Mouse (Mus musculus) T-helper 1 cell (primary cell): ENCODE measurements at regions not wholly inside any gene's neighbourhood (a gene's known extent, or its start where the extent isn't known, plus 50 kb on each side); places are given as distances from the start of the nearest gene placed in this dataset.

Experiments used
- in situ Hi-C: fragments of 300-600 bp; cut with MboI, MseI; formaldehyde crosslinking; loops from one replicate; pipeline ENCODE4 v1.15.1; 2025; ENCODE audit warnings: high pct_unique_total_duplicates

DNA sequence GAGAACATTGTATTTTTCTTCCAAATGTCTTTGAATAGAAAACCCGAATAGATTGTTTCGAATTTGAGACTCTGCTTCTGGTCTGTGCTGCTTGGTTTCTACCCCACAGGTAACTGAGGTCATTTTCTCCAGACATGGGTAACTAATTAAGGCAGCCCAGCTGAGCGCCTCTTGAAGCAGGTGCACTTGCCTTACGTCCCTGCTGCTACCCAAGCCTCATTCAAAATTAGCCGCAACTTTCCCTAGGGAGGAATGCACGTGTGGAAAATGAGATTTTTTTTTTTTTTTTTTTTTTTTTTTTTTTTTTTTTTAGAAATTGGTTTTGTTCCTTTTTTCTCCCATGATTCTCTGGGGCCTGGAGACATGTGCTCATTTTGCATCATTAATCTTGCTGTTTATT lies 245.1 kb downstream of the Slc30a10 start:
- in situ Hi-C loops: no loop called here

DNA sequence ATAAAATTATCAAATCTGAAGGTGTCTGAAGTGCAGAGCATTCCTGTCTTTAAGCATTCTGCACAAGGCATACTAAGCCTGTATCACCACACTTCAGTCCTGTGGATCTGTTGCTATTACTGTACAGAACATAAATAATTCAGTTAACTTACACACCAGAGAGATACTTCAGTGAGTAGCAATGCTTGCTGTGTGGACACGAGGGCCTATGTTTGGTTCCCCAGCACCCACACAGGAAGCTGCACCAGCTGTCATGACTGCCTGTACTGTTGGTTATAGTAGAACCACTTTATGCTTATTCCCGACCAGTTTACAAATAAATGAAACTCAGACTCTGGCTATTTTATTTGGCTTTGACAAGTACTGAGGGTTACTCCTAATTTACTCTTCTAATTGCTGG lies 271.7 kb downstream of the Slc30a10 start:
- in situ Hi-C loops: no loop called here

DNA sequence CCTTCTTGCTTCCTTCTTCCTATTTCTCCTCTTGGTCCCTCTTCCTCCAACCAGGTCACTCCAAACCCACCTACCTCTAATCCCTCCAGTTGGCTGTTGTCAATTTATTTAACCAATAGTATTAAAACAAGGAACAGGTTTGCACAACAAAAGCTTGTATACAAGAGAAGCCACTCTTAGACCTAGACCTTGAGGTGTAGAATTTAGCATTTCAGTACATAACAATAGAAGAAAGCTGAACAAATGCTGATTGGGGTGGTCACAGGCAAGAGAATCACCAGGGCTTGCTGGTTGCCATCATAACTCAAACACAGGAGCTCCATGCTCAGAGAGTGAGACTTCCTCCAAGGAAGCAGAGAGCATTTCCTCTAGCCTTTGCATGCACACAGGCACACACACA lies 272.2 kb downstream of the Slc30a10 start:
- in situ Hi-C loops: no loop called here

DNA sequence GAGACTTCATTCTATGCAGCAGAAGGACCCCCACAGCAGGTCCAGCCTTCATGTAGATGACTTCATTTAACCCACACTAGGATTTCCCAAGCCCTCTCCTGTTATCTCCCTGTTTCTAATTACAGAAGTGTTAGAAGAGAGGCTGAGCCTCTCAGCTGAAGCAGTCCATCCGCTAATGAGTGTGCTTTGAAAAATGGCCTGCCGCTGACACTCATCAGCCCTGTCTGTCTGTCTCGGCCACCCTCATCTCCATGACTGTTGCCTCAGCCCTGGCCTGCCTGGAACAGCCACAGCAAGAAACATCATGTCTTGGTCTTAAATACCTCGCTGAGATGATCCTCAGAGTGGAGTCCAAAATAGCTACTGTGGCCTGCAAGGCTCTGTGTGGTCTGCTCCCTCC lies 273.1 kb downstream of the Slc30a10 start:
- in situ Hi-C loops: no loop called here

- in situ Hi-C loops: no loop called here
Observed at GRCm38 (mm10) chr1:185728406-185728805, 273.8 kb downstream of the Slc30a10 start.

GRCm38 (mm10) chr1:185731062-185731461 lies 276.4 kb downstream of the Slc30a10 start:
- in situ Hi-C loops: no loop called here

DNA sequence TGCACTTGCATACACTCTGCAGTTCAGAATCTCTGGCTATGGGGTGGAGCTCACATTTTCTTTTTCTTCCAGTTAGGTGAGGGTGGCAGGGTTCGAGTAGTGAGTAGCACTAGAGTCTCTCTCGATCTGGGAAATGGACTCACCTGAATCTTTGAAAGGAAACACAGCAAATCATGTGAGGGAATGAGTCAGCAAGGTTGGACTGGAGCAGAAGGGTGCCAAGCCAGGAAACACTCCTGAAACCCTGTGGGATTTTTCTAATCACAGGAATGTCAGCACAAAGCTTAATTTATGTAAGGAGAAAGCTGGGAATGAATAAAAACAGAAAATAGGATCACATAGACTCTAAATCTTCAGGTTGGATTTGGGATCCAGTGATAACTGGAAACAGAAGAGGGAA lies 282.1 kb downstream of the Slc30a10 start:
- in situ Hi-C loops: no loop called here

DNA sequence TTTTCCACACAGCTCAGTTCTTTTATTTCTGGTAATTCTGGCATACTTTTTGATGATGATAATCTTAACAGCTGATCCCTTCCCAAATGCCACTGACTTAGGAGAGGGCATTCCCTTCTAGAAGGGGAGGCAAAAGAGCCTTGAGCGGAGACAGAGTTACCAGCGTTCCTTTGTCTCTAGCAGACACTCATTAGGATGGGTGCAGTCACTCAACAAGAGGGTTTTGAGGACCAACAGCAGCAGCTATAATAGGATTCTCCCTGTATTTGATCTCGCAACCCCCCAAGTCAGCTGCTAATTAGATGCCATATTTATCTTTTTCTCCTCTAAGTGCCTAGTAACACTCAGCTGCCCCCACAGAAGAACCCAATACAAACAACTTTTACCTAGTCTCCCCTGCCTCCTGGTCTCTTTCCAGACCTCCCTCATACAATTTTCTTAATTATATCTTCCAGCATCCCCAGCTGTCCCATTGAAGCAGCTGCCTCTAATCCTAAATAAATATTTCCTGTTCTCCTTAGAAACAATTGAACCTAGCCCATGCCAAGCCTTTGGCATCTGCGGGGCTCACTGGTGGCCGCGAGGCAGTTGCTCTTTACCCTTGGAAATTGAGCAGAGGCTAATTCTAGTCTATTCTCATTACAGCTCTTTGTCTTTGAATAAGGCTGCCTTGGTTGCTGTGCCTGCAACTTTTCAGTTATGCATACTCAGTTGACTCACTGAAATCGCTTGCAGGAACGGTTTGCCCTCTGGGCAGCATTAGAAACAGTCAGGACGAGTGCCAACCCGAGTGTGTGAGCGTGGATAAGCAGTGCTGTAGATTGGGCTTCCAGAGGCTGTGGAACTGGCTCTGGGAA lies 286.6 kb downstream of the Slc30a10 start:
- in situ Hi-C loops: no loop called here

GRCm38 (mm10) chr1:185749251-185749650 lies 294.6 kb downstream of the Slc30a10 start:
- in situ Hi-C loops: no loop called here

DNA sequence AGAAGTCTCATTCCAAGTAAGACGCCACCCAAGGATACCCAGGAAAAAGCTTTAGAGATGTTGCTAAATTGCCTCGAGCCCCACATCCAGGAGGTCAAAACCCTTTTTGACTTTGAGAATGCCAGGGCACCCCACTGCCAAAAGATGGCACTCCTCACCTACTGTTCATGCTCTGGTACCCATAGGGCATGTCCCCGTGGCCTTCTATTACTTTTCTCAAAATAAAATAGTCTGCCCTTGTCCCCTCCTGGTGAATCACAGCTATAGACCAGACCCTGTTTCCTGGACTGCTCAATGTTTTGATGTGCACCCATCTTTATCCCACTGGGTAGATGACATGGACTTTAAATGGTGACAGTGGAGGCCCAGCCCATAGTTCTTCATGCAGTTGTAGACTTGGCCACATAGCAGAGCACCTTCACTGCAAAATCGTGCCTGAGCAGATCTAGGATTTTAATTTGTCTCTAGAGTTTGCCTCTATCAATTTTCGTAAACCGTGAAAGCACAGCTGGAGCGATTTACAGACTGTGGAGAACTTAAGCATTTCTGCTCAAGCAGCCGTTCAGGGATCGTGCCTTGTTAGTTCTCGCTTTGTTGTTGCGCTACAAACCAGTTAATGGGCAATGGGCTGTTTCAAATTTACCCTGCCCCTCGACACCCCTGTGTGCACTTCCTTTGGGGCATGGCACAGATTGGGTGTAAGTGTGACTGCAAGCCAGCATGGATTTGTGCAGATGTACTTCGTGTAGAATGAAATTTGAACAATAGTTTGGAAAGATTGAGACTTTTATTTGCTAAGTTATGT lies 300.0 kb downstream of the Slc30a10 start:
- in situ Hi-C loops: no loop called here

GRCm38 (mm10) chr1:185757376-185757775 lies 302.7 kb downstream of the Slc30a10 start:
- in situ Hi-C loops: no loop called here

GRCm38 (mm10) chr1:185774202-185774601 lies 319.6 kb downstream of the Slc30a10 start:
- in situ Hi-C loops: no loop called here

- in situ Hi-C loops: no loop called here
Observed at GRCm38 (mm10) chr1:185779604-185780003, 325.0 kb downstream of the Slc30a10 start.

DNA sequence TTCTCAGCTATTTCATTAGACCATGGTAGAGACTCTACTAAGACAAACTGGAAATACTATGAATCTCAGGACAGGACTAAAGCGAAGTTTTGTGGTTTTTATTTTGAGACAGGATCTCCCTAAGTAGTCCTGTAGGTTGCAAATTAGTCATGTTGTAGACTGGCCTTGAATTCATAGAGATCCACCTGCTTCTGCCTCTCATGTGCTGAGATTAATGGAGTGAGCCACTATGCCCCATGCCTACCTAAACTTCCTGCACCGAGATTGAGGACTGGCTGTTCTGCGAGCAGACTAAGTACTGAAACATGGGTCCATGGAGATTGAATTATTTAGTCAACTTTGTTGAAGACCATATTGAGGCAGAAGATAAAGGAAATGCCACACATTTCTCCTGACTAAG lies 315.0 kb downstream of the Lyplal1 start:
- in situ Hi-C loops: no loop called here

DNA sequence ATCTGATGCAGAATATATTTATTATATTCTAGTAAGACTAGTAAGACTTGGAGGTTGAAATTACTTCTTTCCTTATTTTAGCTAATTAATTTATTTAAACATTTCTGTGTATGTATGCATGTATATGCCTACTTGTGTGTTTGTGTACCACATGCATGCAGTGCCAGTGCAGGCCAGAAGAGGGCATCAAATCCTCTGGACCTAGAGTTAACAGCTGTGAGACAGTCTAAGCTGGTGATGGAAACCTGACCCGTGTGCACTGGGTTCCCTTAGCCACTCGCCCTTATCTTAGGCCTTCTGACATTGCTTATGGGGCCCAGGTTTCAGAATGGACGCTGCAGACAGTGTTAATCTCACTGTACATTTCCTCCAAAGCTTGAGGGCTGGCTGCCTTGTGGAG lies 302.2 kb downstream of the Lyplal1 start:
- in situ Hi-C loops: no loop called here

DNA sequence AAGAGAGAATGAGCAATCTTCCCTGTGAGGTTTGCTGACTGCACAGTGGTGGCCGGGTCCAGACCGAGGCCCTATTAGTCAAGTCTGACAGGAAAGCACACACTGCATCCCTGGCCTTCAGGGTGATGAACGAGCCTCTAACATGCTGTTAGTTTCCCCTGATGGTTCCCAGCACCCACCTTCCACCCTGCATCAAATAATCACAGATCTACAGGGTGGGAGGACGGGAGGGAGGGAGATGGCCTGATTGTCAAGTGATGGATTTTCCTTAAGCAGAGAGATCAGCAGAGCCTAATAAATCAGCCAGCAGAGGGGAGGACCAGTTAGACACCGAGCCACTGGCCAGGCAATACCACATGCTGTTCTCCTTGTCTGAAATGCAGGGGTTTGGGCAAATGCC lies 298.1 kb downstream of the Lyplal1 start:
- in situ Hi-C loops: no loop called here

GRCm38 (mm10) chr1:185822241-185822640 lies 294.9 kb downstream of the Lyplal1 start:
- in situ Hi-C loops: no loop called here

GRCm38 (mm10) chr1:185823226-185823625 lies 293.9 kb downstream of the Lyplal1 start:
- in situ Hi-C loops: no loop called here

GRCm38 (mm10) chr1:185823956-185824355 lies 293.2 kb downstream of the Lyplal1 start:
- in situ Hi-C loops: no loop called here

DNA sequence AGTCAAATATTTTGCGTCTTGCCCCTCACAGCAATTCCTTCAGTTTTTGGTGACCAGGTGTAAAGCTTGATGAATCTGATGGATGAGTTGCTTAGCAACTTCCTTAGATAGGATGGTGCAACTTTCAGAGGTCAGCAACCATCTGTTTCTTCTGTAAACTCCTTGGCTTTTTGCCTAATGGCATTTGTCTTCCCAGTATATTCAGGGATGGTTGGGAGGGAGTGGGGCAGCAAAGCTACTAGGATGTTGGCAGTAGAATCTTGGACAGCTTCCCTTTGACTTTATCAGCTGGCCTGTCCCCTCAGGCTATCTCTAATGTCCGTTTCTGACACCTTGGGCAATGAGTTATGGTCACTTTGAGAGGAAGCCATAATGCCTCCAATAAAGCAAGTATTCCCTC lies 289.1 kb downstream of the Lyplal1 start:
- in situ Hi-C loops: no loop called here

DNA sequence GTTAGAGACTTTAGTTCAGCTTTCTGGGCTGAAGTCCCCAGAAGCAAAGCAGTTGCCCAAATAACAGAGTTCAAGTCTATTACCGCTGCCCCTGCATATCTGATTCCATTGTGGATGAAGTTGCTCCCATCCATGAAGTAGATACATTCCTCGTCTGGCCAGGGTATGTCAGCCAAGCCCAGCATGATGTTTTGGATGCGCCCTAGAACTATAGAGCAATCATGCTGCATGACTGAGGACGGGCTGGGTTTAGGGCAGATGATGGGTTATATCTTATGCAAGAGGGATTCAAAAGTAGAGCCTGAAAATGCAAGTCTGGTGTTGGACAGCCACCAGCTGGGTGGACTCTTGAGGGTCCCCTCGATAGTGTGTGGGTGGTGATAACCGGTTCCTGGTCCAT lies 288.6 kb downstream of the Lyplal1 start:
- in situ Hi-C loops: no loop called here

DNA sequence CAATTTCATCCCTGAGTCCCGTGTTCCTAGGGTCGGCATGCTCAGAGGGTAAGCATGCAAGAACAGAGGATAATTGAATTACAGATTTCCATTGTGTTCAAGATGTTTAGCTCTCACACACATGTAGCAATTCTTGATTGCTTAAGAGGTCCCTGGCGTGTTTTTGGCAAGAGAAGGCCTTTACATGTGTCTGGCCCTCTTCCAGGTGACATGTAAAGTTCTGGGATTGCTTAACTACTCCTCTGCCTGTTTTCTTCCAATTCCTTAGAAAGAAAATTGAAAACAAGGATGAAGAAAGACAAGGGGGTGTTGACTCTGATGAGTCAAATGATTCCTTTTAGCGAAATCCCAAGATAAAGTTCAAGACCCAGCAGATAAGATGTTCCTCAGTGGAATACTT lies 285.1 kb downstream of the Lyplal1 start:
- in situ Hi-C loops: no loop called here

DNA sequence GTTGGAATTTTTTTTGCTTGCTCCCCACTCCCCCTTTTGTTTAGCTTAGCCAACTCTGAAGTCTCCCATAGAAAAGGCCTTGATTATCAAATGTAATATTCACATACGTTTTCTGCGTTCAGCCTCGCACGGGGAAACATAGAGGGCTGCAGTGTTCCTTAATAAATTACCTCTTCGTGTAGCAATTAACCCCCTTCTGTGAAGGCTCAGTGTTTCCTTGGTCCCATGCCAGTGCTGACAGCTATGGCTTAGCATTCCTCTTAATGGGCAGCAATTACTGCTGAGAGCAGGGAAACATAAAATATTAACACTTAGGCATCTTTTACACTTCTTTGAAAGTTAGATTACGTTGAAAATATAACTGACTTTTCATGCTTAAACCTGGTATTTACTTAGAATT lies 282.9 kb downstream of the Lyplal1 start:
- in situ Hi-C loops: no loop called here
